Mouse (Mus musculus) heart, postnatal 14 days (tissue): Measurements from ENCODE around the gene Prrt3. TPM values are rescaled to one million over a fixed set of nuclear protein-coding genes. Genes with fewer than 3 reads are reported as not detected.

Experiments
- DNase-seq, 2 experiments: peaks; one replicate each; pipeline ENCODE4 v3.0.0; 2021 to 2022
- intact Hi-C: fragments of 180-260 bp; cut with DNase I; formaldehyde crosslinking; loops from one replicate; pipeline ENCODE4 v1.15.1; 2025
- total RNA-seq, 2 experiments: library from RNA; stranded (reverse); gene quantifications; 2 replicates each; pipeline ENCODE4 v1.2.3; 2021

The Prrt3 gene
- total RNA-seq, 2 experiments from 2014 or later, result not detected

DNA sequence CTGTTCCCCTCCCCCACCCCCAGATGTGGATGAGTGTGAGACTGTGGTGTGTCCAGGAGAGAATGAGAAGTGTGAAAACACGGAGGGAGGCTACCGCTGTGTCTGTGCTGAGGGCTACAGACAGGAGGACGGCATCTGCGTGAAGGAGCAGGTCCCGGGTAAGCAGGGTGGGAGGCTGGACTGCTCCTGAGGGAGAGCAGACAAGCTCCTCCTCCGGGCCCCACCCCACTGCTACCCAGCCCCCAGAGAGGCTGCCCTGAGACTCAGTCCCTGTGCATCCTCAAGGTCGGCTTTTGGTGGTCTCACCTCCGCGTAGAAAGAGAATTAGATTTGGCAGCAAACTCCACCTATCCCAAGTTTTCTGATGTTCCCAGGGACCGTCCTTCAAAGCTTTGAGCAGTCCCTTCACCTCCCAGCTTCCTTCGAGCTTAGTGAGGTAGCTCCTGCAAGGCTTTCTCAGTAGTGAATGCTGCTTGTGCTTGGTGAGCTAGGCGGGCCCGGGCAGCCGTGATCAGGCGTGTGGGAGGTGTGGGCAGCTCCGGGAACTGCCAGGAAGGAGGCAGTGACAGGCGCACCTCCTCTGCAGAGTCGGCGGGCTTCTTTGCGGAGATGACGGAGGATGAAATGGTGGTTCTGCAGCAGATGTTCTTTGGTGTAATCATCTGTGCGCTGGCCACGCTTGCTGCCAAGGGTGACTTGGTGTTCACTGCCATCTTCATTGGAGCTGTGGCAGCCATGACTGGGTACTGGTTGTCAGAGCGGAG, 9.4 kb downstream of the Prrt3 start:
- intact Hi-C loops, result no loop called here
- DNase-seq, result no peak

GRCm38 (mm10) chr6:113489410-113489809, 12.3 kb downstream of the Prrt3 start:
- no peak for DNase-seq
- intact Hi-C loops, result no loop called here

- DNase-seq, result no peak
- intact Hi-C loops, result loop anchor here (2.0 kb wide), 1 partner anchor 44 kb away; the partner anchor contains the start of genes Emc3 and Fancd2
Observed at GRCm38 (mm10) chr6:113487125-113487576, 14.6 kb downstream of the Prrt3 start.

GRCm38 (mm10) chr6:113483729-113484128, 18.0 kb downstream of the Prrt3 start:
- DNase-seq, result peak in 1 of 2 experiments; percentile 31
- intact Hi-C loops, result no loop called here

- peak; percentile 91 to 93 for DNase-seq
- intact Hi-C loops, result no loop called here
Observed at GRCm38 (mm10) chr6:113483100-113483615, 18.6 kb downstream of the Prrt3 start, which contains the start of gene Creld1. Gene Creld1 (plus strand): TSS chr6:113483297.

- peak in 1 of 2 experiments; percentile 36 for DNase-seq
- intact Hi-C loops, result no loop called here
Observed at GRCm38 (mm10) chr6:113482477-113483099, 19.1 kb downstream of the Prrt3 start.

- intact Hi-C loops, result no loop called here
- peak; percentile 19 to 55 for DNase-seq
Observed at GRCm38 (mm10) chr6:113480555-113481373, 21.0 kb downstream of the Prrt3 start.

DNA sequence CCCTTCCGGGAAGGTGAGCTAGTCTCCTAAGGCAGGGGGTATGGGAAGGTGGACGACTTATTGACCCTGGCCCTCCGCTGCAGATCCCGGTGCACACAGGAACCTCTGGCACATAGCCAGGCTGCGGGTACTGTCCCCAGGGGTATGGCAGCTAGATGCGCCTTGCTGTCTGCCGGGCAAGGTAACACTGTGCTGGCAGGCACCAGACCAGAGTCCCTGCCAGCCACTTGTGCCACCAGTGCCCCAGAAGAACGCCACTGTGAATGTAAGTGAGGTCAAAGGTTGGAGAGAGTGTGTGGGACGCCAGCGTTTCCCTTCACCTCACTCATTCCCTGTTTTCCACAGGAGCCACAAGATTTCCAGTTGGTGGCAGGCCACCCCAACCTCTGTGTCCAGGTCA, 22.8 kb downstream of the Prrt3 start:
- DNase-seq, result no peak
- intact Hi-C loops, result no loop called here

GRCm38 (mm10) chr6:113477353-113477752, 24.4 kb downstream of the Prrt3 start:
- no peak for DNase-seq
- intact Hi-C loops, result no loop called here

- intact Hi-C loops, result no loop called here
- DNase-seq, result no peak
Observed at GRCm38 (mm10) chr6:113473715-113474114, 28.0 kb downstream of the Prrt3 start.

- intact Hi-C loops, result no loop called here
- no peak for DNase-seq
Observed at GRCm38 (mm10) chr6:113473246-113473645, 28.5 kb downstream of the Prrt3 start.

- intact Hi-C loops, result no loop called here
- DNase-seq, result no peak
Observed at GRCm38 (mm10) chr6:113472061-113472460, 29.7 kb downstream of the Prrt3 start.

DNA sequence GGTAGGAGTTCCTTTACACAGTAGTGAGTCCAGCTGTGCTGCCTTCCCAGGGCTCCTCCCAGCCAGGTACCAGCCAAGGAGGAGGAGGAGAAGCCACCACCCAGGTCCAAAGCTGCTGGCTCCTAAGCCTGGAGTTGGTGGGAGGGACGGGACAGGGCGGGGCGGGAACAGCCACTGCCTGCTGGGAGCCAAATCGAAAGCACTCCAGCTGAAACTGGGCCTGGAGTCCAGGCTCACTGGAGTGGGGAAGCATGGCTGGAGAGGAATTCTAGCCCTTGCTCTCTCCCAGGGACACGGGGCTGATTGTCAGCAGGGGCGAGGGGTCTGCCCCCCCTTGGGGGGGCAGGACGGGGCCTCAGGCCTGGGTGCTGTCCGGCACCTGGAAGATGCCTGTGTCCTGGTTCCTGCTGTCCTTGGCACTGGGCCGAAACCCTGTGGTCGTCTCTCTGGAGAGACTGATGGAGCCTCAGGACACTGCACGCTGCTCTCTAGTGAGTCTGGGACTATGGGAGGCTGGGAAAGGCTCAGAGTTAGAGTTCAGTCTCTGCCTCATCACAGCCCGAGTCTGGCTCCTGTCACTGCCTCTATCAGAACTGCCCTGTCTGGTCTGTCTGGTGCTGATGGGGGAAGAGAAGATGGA, 30.3 kb downstream of the Prrt3 start, which contains the start of gene Il17rc:
Gene Il17rc, plus strand, starts transcription at position 131 of the 640 bp plus-strand sequence.
- peak; percentile 69 to 74 for DNase-seq
- intact Hi-C loops, result no loop called here

GRCm38 (mm10) chr6:113469432-113469831, 32.3 kb downstream of the Prrt3 start:
- intact Hi-C loops, result loop anchor here (5.0 kb wide), 2 partner anchors 82 to 137 kb away; partner anchors contain the start of gene Ttll3
- DNase-seq, result peak; percentile 83 to 85

- peak; percentile 65 to 80 for DNase-seq
- intact Hi-C loops, result loop anchor here (5.0 kb wide), 2 partner anchors 82 to 137 kb away; partner anchors contain the start of gene Ttll3
Observed at GRCm38 (mm10) chr6:113469021-113469420, 32.7 kb downstream of the Prrt3 start.

DNA sequence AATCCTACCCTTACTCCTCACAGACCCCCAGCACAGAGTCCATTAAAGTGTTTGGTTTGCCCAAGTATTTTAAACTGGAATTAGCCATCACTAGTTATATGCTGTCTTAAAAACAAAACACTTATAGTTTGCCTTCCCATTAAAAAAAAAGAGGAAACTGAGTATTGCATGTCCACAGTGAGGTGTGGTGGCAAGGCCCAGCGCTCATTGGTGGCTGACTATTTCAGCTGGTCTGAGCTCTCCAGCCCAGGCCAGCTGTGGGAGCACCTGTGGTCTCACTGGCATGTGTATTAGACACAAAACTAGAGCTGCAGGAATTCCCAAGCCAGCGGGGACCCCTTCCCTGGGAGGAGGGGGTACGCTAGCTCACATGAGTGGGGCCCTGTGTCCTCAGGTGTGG, 33.2 kb downstream of the Prrt3 start:
- no peak for DNase-seq
- intact Hi-C loops, result loop anchor here (5.0 kb wide), 2 partner anchors 81 to 136 kb away; partner anchors contain the start of gene Ttll3

GRCm38 (mm10) chr6:113465602-113466001, 36.1 kb downstream of the Prrt3 start:
- intact Hi-C loops, result loop anchor here (2.0 to 5.0 kb wide), 3 partner anchors 23 to 133 kb away; partner anchors contain the start of genes Jagn1 and Ttll3

GRCm38 (mm10) chr6:113464040-113464439, 37.7 kb downstream of the Prrt3 start:
- intact Hi-C loops, result no loop called here
- no peak for DNase-seq

More at GRCm38 (mm10) chr6:113465602-113466001, 36.1 kb downstream of the Prrt3 start:
- no peak for DNase-seq

GRCm38 (mm10) chr6:113458635-113459034, 43.1 kb downstream of the Prrt3 start:
- no peak for DNase-seq
- intact Hi-C loops, result no loop called here
